Mouse (Mus musculus): ENCODE measurements at regions not wholly inside any gene's neighbourhood (a gene's known extent, or its start where the extent isn't known, plus 50 kb on each side); places are given as distances from the start of the nearest gene placed in this dataset.

DNA sequence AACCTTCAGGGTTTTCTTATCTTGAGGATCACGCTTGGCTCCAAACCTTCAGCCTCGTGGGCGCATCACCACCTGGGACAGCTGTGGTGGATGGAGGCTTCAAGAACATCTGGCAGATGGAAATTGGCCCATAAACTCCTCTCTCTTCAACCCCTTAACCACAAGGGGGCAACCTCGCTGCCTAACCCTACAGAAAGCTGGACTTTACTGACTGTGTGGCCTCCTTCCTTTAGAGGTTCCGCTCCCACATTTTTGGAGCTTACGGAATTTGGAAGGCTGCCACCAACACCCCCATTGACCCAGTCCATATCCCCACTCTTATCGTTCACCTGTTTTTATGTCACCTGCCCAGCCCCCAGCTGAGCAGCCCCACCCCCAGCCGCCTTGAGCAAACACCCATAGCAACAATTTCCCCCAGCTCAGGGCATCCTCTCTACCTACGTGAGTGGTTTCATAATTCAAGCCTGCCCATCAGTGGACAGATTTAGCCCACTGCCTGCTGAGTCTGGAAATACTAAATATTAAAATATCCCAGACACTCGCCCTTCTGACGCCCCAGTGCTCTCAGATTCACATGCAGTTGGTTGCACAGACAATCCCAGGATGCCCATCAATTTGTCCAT lies 167.0 kb upstream of the Slc22a22 start:
- DNase-seq (ENCODE audit: low spot score) (peak; percentile 26), ATAC-seq (ENCODE audit: insufficient read depth, low FRiP score, low TSS enrichment) (no peak)
- Histone ChIP-seq H3K9me3 (ENCODE audit: control insufficient read depth, low read length) (no peaks in the 10 kb centered on the region), H3K4me1 (ENCODE audit: control insufficient read depth, insufficient read depth, low read length) (no peaks in the 10 kb centered on the region), H3K4me2 (ENCODE audit: low read depth) (no peak overlapping the region), H3K4me3 (ENCODE audit: low read depth, low read length) (no peak overlapping the region), H3K36me3 (ENCODE audit: control insufficient read depth, insufficient read depth, low read length) (no peaks in the 10 kb centered on the region), H3K27me3 (ENCODE audit: control insufficient read depth, insufficient read depth, low read length) (no peaks in the 10 kb centered on the region), H3K9ac (ENCODE audit: low read length) (no peak overlapping the region), H3K27ac (ENCODE audit: low read depth, low read length) (no peak overlapping the region)
- WGBS, result 69% methylated on average over 11 of the region's 11 CpGs

DNA sequence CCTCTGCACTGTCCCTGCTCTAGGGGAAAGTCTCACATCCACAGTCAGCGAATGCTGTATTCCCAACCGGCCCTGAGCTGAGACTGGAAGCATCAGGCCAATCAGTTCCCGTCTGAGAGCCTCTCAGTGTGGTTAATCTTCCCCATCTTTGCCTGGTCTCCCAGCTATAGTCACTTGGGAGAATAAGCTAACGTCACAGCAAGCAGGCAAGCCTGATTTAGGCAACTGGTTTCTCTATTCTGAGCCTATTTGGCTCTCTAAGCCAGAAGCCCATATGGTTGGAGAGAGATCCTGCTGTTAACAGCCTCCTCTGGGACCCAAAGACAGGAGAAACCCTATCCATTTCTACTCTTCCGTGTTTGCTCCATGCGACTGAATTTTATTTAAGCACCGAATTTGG lies 161.7 kb upstream of the Slc22a22 start:
- ATAC-seq (ENCODE audit: insufficient read depth, low FRiP score, low TSS enrichment) (no peak), DNase-seq (ENCODE audit: low spot score) (no peak)
- H3K27me3 ChIP-seq (ENCODE audit: control insufficient read depth, insufficient read depth, low read length), result no peaks in the 10 kb centered on the region
- WGBS, result 69% methylated on average over 7 of the region's 7 CpGs
- no peak overlapping the region for H3K9ac ChIP-seq (ENCODE audit: low read length)
- no peak overlapping the region for H3K27ac ChIP-seq (ENCODE audit: low read depth, low read length)
- no peaks in the 10 kb centered on the region for H3K4me1 ChIP-seq (ENCODE audit: control insufficient read depth, insufficient read depth, low read length)
- H3K9me3 ChIP-seq (ENCODE audit: control insufficient read depth, low read length), result no peaks in the 10 kb centered on the region
- no peak overlapping the region for H3K4me2 ChIP-seq (ENCODE audit: low read depth)
- no peaks in the 10 kb centered on the region for H3K36me3 ChIP-seq (ENCODE audit: control insufficient read depth, insufficient read depth, low read length)
- no peak overlapping the region for H3K4me3 ChIP-seq (ENCODE audit: low read depth, low read length)

- Histone ChIP-seq H3K9ac (ENCODE audit: low read length) (no peak overlapping the region), H3K27ac (ENCODE audit: low read depth, low read length) (no peak overlapping the region), H3K4me2 (ENCODE audit: low read depth) (no peak overlapping the region), H3K36me3 (ENCODE audit: control insufficient read depth, insufficient read depth, low read length) (no peaks in the 10 kb centered on the region), H3K27me3 (ENCODE audit: control insufficient read depth, insufficient read depth, low read length) (no peaks in the 10 kb centered on the region), H3K4me1 (ENCODE audit: control insufficient read depth, insufficient read depth, low read length) (no peaks in the 10 kb centered on the region), H3K4me3 (ENCODE audit: low read depth, low read length) (no peak overlapping the region), H3K9me3 (ENCODE audit: control insufficient read depth, low read length) (no peaks in the 10 kb centered on the region)
- DNase-seq (ENCODE audit: low spot score) (no peak), ATAC-seq (ENCODE audit: insufficient read depth, low FRiP score, low TSS enrichment) (no peak)
- WGBS, result 89% methylated on average over 3 of the region's 3 CpGs
Measured at GRCm38 (mm10) chr15:57633067-57633466, 155.6 kb upstream of the Slc22a22 start.

DNA sequence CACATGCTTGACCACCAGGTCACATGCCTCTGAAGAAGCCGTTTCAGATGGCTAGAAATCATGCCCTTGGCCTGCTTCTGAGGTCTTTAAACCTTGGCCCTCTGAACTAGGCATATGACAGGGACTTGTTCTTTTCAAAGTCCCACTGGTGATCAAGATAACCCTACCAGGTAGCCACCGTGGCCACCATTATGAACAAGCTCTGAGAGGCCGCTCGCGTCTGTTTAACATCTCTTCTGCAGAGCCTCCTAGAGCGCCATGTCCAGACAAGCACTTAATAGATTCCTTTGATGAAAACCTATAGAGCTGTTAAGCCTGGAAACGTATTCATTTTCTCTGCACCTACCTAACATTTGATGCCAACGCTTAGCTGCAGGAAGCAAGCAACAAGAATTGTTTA lies 155.1 kb upstream of the Slc22a22 start:
- Histone ChIP-seq H3K9ac (ENCODE audit: low read length) (no peak overlapping the region), H3K9me3 (ENCODE audit: control insufficient read depth, low read length) (no peaks in the 10 kb centered on the region), H3K4me1 (ENCODE audit: control insufficient read depth, insufficient read depth, low read length) (no peaks in the 10 kb centered on the region), H3K27ac (ENCODE audit: low read depth, low read length) (no peak overlapping the region), H3K36me3 (ENCODE audit: control insufficient read depth, insufficient read depth, low read length) (no peaks in the 10 kb centered on the region), H3K4me2 (ENCODE audit: low read depth) (no peak overlapping the region), H3K4me3 (ENCODE audit: low read depth, low read length) (no peak overlapping the region), H3K27me3 (ENCODE audit: control insufficient read depth, insufficient read depth, low read length) (no peaks in the 10 kb centered on the region)
- 86% methylated on average over 8 of the region's 8 CpGs for WGBS
- ATAC-seq (ENCODE audit: insufficient read depth, low FRiP score, low TSS enrichment) (no peak), DNase-seq (ENCODE audit: low spot score) (no peak)

DNA sequence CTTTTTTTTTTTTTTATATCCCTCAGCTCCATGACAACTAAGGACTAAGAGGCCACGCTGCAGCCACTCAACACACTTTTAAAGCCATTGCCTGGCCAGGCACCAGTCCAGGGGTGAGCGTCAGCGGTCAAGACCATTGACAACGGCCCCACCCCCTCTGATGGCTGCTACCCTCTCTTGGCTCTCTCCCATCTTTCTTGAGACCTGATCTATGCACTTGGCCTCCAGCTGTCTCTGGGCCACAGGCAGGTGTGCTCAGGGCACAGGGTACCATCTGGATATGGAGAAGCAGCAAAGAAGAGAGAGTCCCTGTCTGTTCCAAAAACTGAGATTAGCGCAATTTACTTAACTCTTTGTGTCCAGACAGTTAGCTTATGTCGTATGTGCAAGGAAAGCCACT lies 141.0 kb upstream of the Slc22a22 start:
- ATAC-seq (ENCODE audit: insufficient read depth, low FRiP score, low TSS enrichment), result no peak
- Histone ChIP-seq H3K27me3 (ENCODE audit: control insufficient read depth, insufficient read depth, low read length) (no peaks in the 10 kb centered on the region), H3K9ac (ENCODE audit: low read length) (no peak overlapping the region), H3K4me1 (ENCODE audit: control insufficient read depth, insufficient read depth, low read length) (no peaks in the 10 kb centered on the region), H3K27ac (ENCODE audit: low read depth, low read length) (no peak overlapping the region), H3K9me3 (ENCODE audit: control insufficient read depth, low read length) (no peaks in the 10 kb centered on the region), H3K4me2 (ENCODE audit: low read depth) (no peak overlapping the region), H3K4me3 (ENCODE audit: low read depth, low read length) (no peak overlapping the region), H3K36me3 (ENCODE audit: control insufficient read depth, insufficient read depth, low read length) (no peaks in the 10 kb centered on the region)
- 88% methylated on average over 6 of the region's 6 CpGs for WGBS
- no peak for DNase-seq (ENCODE audit: low spot score)

- H3K4me1 ChIP-seq (ENCODE audit: control insufficient read depth, insufficient read depth, low read length), result no peaks in the 10 kb centered on the region
- no peak overlapping the region for H3K27ac ChIP-seq (ENCODE audit: low read depth, low read length)
- H3K9ac ChIP-seq (ENCODE audit: low read length), result no peak overlapping the region
- no peaks in the 10 kb centered on the region for H3K27me3 ChIP-seq (ENCODE audit: control insufficient read depth, insufficient read depth, low read length)
- no peak for ATAC-seq (ENCODE audit: insufficient read depth, low FRiP score, low TSS enrichment)
- H3K4me3 ChIP-seq (ENCODE audit: low read depth, low read length), result no peak overlapping the region
- 53% methylated on average over 11 of the region's 11 CpGs for WGBS
- H3K9me3 ChIP-seq (ENCODE audit: control insufficient read depth, low read length), result no peaks in the 10 kb centered on the region
- H3K4me2 ChIP-seq (ENCODE audit: low read depth), result no peak overlapping the region
- no peaks in the 10 kb centered on the region for H3K36me3 ChIP-seq (ENCODE audit: control insufficient read depth, insufficient read depth, low read length)
- DNase-seq (ENCODE audit: low spot score), result no peak
Measured at GRCm38 (mm10) chr15:57616880-57617391, 139.5 kb upstream of the Slc22a22 start.

DNA sequence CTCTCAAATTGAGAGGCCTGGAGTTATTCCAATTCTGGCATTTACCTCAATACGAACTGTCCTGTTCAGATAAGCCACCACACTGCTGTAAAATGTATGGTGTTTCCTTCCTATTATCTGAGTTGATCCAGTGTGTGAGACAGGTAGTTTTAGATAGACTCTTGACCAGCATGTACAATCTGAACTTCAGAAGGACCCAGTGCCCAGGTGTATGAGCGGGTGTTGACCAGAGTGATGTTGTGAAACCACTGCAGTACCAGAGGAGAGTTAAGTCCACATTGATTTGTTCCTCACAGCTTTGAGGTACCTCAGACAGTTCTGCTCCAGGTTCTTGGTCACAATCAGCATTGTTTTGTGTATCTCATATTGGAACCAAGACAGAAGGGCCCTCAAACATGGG lies 132.6 kb upstream of the Slc22a22 start:
- Histone ChIP-seq H3K27me3 (ENCODE audit: control insufficient read depth, insufficient read depth, low read length) (no peaks in the 10 kb centered on the region), H3K27ac (ENCODE audit: low read depth, low read length) (no peak overlapping the region), H3K4me3 (ENCODE audit: low read depth, low read length) (no peak overlapping the region), H3K4me1 (ENCODE audit: control insufficient read depth, insufficient read depth, low read length) (no peaks in the 10 kb centered on the region), H3K4me2 (ENCODE audit: low read depth) (no peak overlapping the region), H3K9ac (ENCODE audit: low read length) (no peak overlapping the region), H3K9me3 (ENCODE audit: control insufficient read depth, low read length) (no peaks in the 10 kb centered on the region), H3K36me3 (ENCODE audit: control insufficient read depth, insufficient read depth, low read length) (no peaks in the 10 kb centered on the region)
- no peak for DNase-seq (ENCODE audit: low spot score)
- WGBS, result 92% methylated on average over 2 of the region's 2 CpGs
- ATAC-seq (ENCODE audit: insufficient read depth, low FRiP score, low TSS enrichment), result no peak

- no peaks in the 10 kb centered on the region for H3K4me1 ChIP-seq (ENCODE audit: control insufficient read depth, insufficient read depth, low read length)
- H3K4me2 ChIP-seq (ENCODE audit: low read depth), result no peak overlapping the region
- DNase-seq (ENCODE audit: low spot score) (no peak), ATAC-seq (ENCODE audit: insufficient read depth, low FRiP score, low TSS enrichment) (no peak)
- no peak overlapping the region for H3K27ac ChIP-seq (ENCODE audit: low read depth, low read length)
- H3K4me3 ChIP-seq (ENCODE audit: low read depth, low read length), result no peak overlapping the region
- H3K9me3 ChIP-seq (ENCODE audit: control insufficient read depth, low read length), result no peaks in the 10 kb centered on the region
- no peak overlapping the region for H3K9ac ChIP-seq (ENCODE audit: low read length)
- H3K36me3 ChIP-seq (ENCODE audit: control insufficient read depth, insufficient read depth, low read length), result no peaks in the 10 kb centered on the region
- H3K27me3 ChIP-seq (ENCODE audit: control insufficient read depth, insufficient read depth, low read length), result no peaks in the 10 kb centered on the region
- 92% methylated on average over 3 of the region's 3 CpGs for WGBS
Measured at GRCm38 (mm10) chr15:57608519-57608918, 131.1 kb upstream of the Slc22a22 start.

GRCm38 (mm10) chr15:57600562-57600961 lies 123.1 kb upstream of the Slc22a22 start:
- WGBS, result 16% methylated on average over 6 of the region's 6 CpGs
- peak; percentile 50; the same call in 1 of the 2 replicates for ATAC-seq (ENCODE audit: insufficient read depth, low FRiP score, low TSS enrichment)

More at GRCm38 (mm10) chr15:57600562-57600961, 123.1 kb upstream of the Slc22a22 start:
- H3K4me3 ChIP-seq (ENCODE audit: low read depth, low read length), result no peak overlapping the region
- H3K9me3 ChIP-seq (ENCODE audit: control insufficient read depth, low read length), result no peaks in the 10 kb centered on the region
- H3K4me2 ChIP-seq (ENCODE audit: low read depth), result no peak overlapping the region
- no peaks in the 10 kb centered on the region for H3K27me3 ChIP-seq (ENCODE audit: control insufficient read depth, insufficient read depth, low read length)
- H3K4me1 ChIP-seq (ENCODE audit: control insufficient read depth, insufficient read depth, low read length), result no peaks in the 10 kb centered on the region
- DNase-seq (ENCODE audit: low spot score), result peak; percentile 70
- no peaks in the 10 kb centered on the region for H3K36me3 ChIP-seq (ENCODE audit: control insufficient read depth, insufficient read depth, low read length)
- H3K9ac ChIP-seq (ENCODE audit: low read length), result no peak overlapping the region
- no peak overlapping the region for H3K27ac ChIP-seq (ENCODE audit: low read depth, low read length)
